Mouse (Mus musculus): Measurements from ENCODE around the gene Sprr2b. TPM values are rescaled to one million over a fixed set of nuclear protein-coding genes. Genes with fewer than 3 reads are reported as not detected.

Sprr2b gene
- total and polyA plus RNA-seq, 2 experiments: not detected

DNA sequence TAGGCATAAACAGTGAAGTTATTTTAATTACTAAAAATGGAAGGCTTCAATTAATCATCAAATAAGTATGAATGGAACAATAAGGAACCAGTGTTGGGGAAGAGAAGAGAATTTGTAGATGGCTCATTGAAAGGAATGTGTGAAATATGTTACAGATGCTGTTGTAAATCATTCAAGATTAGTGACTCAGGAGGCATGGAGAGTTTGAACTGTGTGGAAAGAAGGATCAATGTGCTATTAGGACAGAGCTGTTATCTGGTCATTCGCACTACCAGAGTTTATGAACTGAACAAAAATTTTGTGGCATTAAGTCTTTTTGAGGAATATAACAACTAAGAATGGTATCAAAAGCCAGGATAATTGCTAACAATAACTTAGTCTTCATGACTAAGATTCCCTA lies 9.0 kb upstream of the Sprr2b start:
- WGBS: 79% methylated on average over 1 of the region's 1 CpGs
- no peak for DNase-seq (ENCODE audit: extremely low read depth, low read depth, low spot score)
- H3K79me2 ChIP-seq (ENCODE audit: control insufficient read depth, insufficient read depth, low read length): no peaks in the 10 kb centered on the region
- H3K9ac ChIP-seq (ENCODE audit: low read depth, low read length): no peak overlapping the region
- H3K4me3 ChIP-seq (ENCODE audit: insufficient read depth, low read depth, low read length): no peak overlapping the region
- TF ChIP-seq CTCF (IDR thresholded peaks at IDR 0.05; ENCODE audit: low read depth, low read length) (no peak), POLR2A (IDR thresholded peaks at IDR 0.05; ENCODE audit: extremely low read depth, insufficient read depth, low read length) (no peak)
- no peaks in the 10 kb centered on the region for H3K36me3 ChIP-seq (ENCODE audit: control insufficient read depth, insufficient read depth, low read length)
- no peaks in the 10 kb centered on the region for H3K27me3 ChIP-seq (ENCODE audit: control insufficient read depth, insufficient read depth, low read length)
- H3K27ac ChIP-seq (replicated peaks; ENCODE audit: insufficient read depth, low read depth, low read length): no peak overlapping the region
- no peaks in the 10 kb centered on the region for H3K4me1 ChIP-seq (ENCODE audit: control insufficient read depth, insufficient read depth, low read length)

DNA sequence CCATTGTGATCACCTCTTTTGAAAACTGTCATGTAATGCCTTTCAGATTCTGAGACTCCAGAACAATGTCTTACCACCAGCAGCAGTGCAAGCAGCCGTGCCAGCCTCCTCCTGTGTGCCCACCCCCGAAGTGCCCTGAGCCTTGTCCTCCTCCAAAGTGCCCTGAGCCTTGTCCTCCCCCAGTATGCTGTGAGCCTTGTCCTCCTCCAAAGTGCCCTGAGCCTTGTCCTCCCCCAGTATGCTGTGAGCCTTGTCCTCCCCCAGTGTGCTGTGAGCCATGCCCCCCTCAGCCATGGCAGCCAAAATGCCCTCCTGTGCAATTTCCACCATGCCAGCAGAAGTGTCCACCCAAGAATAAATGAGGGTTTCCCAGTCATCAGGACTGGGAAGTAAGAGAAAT lies 964 bp downstream of the Sprr2b start:
- no peak for TF ChIP-seq POLR2A (IDR thresholded peaks at IDR 0.05; ENCODE audit: extremely low read depth, insufficient read depth, low read length)
- TF ChIP-seq CTCF (IDR thresholded peaks at IDR 0.05; ENCODE audit: low read depth, low read length): no peak
- H3K27me3 ChIP-seq (ENCODE audit: control insufficient read depth, insufficient read depth, low read length): no peaks in the 10 kb centered on the region
- no peaks in the 10 kb centered on the region for H3K36me3 ChIP-seq (ENCODE audit: control insufficient read depth, insufficient read depth, low read length)
- no peak overlapping the region for H3K27ac ChIP-seq (replicated peaks; ENCODE audit: insufficient read depth, low read depth, low read length)
- H3K79me2 ChIP-seq (ENCODE audit: control insufficient read depth, insufficient read depth, low read length): no peaks in the 10 kb centered on the region
- no peak overlapping the region for H3K9ac ChIP-seq (ENCODE audit: low read depth, low read length)
- WGBS: 74% methylated on average over 2 of the region's 2 CpGs
- H3K4me1 ChIP-seq (ENCODE audit: control insufficient read depth, insufficient read depth, low read length): no peaks in the 10 kb centered on the region
- no peak overlapping the region for H3K4me3 ChIP-seq (ENCODE audit: insufficient read depth, low read depth, low read length)
- no peak for DNase-seq (ENCODE audit: extremely low read depth, low read depth, low spot score)

DNA sequence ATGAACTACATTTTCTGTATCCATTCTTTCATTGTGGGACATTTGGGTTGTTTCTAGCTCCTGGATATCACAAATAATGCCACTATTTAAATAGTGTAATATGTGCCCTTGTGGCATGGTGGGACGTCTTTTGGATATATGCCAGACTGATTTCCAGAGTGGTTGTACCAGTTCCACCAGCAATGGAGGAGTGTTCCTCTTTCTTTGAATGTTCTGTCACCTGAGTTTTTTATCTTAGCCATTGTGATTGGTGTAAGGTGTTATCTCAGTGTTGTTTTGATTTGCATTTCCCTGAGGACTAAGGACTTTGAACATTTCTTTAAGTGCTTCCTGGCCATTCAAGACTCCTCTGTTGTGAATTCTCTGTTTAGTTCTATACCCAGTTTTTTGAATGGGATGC lies 19.9 kb downstream of the Sprr2b start:
- no peak overlapping the region for H3K27ac ChIP-seq (replicated peaks; ENCODE audit: insufficient read depth, low read depth, low read length)
- DNase-seq (ENCODE audit: extremely low read depth, low read depth, low spot score): no peak
- H3K27me3 ChIP-seq (ENCODE audit: control insufficient read depth, insufficient read depth, low read length): no peaks in the 10 kb centered on the region
- H3K36me3 ChIP-seq (ENCODE audit: control insufficient read depth, insufficient read depth, low read length): no peaks in the 10 kb centered on the region
- WGBS: 64% methylated on average over 1 of the region's 1 CpGs
- no peak overlapping the region for H3K9ac ChIP-seq (ENCODE audit: low read depth, low read length)
- no peaks in the 10 kb centered on the region for H3K4me1 ChIP-seq (ENCODE audit: control insufficient read depth, insufficient read depth, low read length)
- H3K79me2 ChIP-seq (ENCODE audit: control insufficient read depth, insufficient read depth, low read length): no peaks in the 10 kb centered on the region
- TF ChIP-seq CTCF (IDR thresholded peaks at IDR 0.05; ENCODE audit: low read depth, low read length) (no peak), POLR2A (IDR thresholded peaks at IDR 0.05; ENCODE audit: extremely low read depth, insufficient read depth, low read length) (no peak)
- H3K4me3 ChIP-seq (ENCODE audit: insufficient read depth, low read depth, low read length): no peak overlapping the region

DNA sequence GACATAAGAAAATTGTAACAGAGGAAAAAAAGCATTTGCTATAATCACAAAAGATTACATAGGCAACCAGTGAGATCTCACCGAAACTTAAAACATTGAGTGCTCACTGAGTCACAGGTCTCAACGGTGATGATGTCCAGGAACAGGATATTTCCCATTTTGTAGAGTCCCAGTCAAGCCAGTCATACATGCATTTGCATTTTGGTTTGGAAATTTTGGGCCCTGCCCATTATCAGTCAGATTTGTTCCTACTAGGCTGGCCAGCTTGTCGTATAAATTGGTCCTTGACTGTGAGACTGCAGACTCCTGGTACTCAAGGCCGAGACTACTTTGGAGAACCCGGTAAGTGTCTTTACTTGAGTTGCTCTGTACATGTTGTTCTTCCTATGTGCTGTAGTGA lies 22.4 kb downstream of the Sprr2b start, which contains the start of gene Sprr2d:
Gene Sprr2d, plus strand, starts transcription at position 301 of the 400 bp plus-strand sequence.
- WGBS: 92% methylated on average over 5 of the region's 5 CpGs
- no peak within 1 kb of the TSS for H3K27ac ChIP-seq (replicated peaks; ENCODE audit: insufficient read depth, low read depth, low read length)
- H3K9ac ChIP-seq (ENCODE audit: low read depth, low read length): no peak within 1 kb of the TSS
- TF ChIP-seq POLR2A (IDR thresholded peaks at IDR 0.05; ENCODE audit: extremely low read depth, insufficient read depth, low read length) (no peak), CTCF (IDR thresholded peaks at IDR 0.05; ENCODE audit: low read depth, low read length) (no peak)
- H3K79me2 ChIP-seq (ENCODE audit: control insufficient read depth, insufficient read depth, low read length): no peaks in the 10 kb centered on the region
- no peaks in the 10 kb centered on the region for H3K36me3 ChIP-seq (ENCODE audit: control insufficient read depth, insufficient read depth, low read length)
- no peaks in the 10 kb centered on the region for H3K4me1 ChIP-seq (ENCODE audit: control insufficient read depth, insufficient read depth, low read length)
- H3K27me3 ChIP-seq (ENCODE audit: control insufficient read depth, insufficient read depth, low read length): no peaks in the 10 kb centered on the region
- no peak within 1 kb of the TSS for H3K4me3 ChIP-seq (ENCODE audit: insufficient read depth, low read depth, low read length)
- no peak for DNase-seq (ENCODE audit: extremely low read depth, low read depth, low spot score)

DNA sequence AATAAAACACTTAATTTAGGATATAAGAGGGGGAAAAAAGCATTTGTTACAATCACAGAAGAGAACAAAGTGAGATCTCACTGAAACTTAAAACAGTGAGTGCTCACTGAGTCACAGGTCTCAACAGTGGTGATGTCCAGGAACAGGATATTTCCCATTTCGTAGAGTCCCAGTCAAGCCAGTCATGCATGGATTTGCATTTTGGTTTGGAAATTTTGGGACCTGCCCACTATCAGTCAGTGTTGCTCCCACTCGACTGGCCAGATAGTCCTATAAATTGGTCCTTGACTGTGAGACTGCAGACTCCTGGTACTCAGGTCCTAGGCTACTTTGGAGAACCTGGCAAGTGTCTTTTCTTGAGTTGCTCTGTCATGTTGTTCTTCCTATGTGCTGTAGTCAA lies 35.4 kb downstream of the Sprr2b start, which contains the start of gene Sprr2e:
Gene Sprr2e, plus strand, starts transcription at position 301 of the 400 bp plus-strand sequence.
- no peaks in the 10 kb centered on the region for H3K4me1 ChIP-seq (ENCODE audit: control insufficient read depth, insufficient read depth, low read length)
- H3K79me2 ChIP-seq (ENCODE audit: control insufficient read depth, insufficient read depth, low read length): no peaks in the 10 kb centered on the region
- TF ChIP-seq POLR2A (IDR thresholded peaks at IDR 0.05; ENCODE audit: extremely low read depth, insufficient read depth, low read length) (no peak), CTCF (IDR thresholded peaks at IDR 0.05; ENCODE audit: low read depth, low read length) (no peak)
- no peak within 1 kb of the TSS for H3K9ac ChIP-seq (ENCODE audit: low read depth, low read length)
- H3K36me3 ChIP-seq (ENCODE audit: control insufficient read depth, insufficient read depth, low read length): no peaks in the 10 kb centered on the region
- no peak for DNase-seq (ENCODE audit: extremely low read depth, low read depth, low spot score)
- 81% methylated on average over 2 of the region's 2 CpGs for WGBS
- H3K27ac ChIP-seq (replicated peaks; ENCODE audit: insufficient read depth, low read depth, low read length): no peak within 1 kb of the TSS
- no peaks in the 10 kb centered on the region for H3K27me3 ChIP-seq (ENCODE audit: control insufficient read depth, insufficient read depth, low read length)
- no peak within 1 kb of the TSS for H3K4me3 ChIP-seq (ENCODE audit: insufficient read depth, low read depth, low read length)

DNA sequence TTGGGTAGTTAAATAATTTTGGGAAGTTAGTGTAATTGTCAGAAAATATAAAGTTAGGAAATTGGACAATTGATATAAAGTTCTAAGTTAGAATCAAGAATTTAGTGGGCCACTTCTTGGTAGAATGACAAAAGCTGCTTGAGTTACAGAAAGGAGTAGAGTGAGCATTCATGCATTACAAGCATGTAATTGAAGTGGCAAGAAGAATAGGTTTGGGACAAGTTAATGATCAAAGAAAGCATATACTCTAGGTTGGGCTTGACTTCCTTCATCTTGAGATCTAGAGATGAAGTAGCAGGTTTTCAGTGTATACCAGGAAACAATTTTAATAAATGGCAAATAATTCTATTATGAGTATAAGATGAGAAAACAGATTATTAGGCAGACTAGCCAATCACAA lies 45.2 kb downstream of the Sprr2b start:
- TF ChIP-seq CTCF (IDR thresholded peaks at IDR 0.05; ENCODE audit: low read depth, low read length) (no peak), POLR2A (IDR thresholded peaks at IDR 0.05; ENCODE audit: extremely low read depth, insufficient read depth, low read length) (no peak)

More for the DNA sequence above, 45.2 kb downstream of the Sprr2b start:
- DNase-seq (ENCODE audit: extremely low read depth, low read depth, low spot score): no peak
- H3K9ac ChIP-seq (ENCODE audit: low read depth, low read length): no peak overlapping the region
- no peak overlapping the region for H3K4me3 ChIP-seq (ENCODE audit: insufficient read depth, low read depth, low read length)
- no peaks in the 10 kb centered on the region for H3K36me3 ChIP-seq (ENCODE audit: control insufficient read depth, insufficient read depth, low read length)
- no peaks in the 10 kb centered on the region for H3K4me1 ChIP-seq (ENCODE audit: control insufficient read depth, insufficient read depth, low read length)
- H3K27me3 ChIP-seq (ENCODE audit: control insufficient read depth, insufficient read depth, low read length): no peaks in the 10 kb centered on the region
- H3K79me2 ChIP-seq (ENCODE audit: control insufficient read depth, insufficient read depth, low read length): no peaks in the 10 kb centered on the region
- no peak overlapping the region for H3K27ac ChIP-seq (replicated peaks; ENCODE audit: insufficient read depth, low read depth, low read length)
